Mouse (Mus musculus): ENCODE data around the gene Tmem218. TPM values are rescaled to one million over a fixed set of nuclear protein-coding genes. Genes with fewer than 3 reads are reported as not detected.

The Tmem218 gene
- polyA plus RNA-seq, 1 experiment from 2014 or later: 13.3 TPM

DNA sequence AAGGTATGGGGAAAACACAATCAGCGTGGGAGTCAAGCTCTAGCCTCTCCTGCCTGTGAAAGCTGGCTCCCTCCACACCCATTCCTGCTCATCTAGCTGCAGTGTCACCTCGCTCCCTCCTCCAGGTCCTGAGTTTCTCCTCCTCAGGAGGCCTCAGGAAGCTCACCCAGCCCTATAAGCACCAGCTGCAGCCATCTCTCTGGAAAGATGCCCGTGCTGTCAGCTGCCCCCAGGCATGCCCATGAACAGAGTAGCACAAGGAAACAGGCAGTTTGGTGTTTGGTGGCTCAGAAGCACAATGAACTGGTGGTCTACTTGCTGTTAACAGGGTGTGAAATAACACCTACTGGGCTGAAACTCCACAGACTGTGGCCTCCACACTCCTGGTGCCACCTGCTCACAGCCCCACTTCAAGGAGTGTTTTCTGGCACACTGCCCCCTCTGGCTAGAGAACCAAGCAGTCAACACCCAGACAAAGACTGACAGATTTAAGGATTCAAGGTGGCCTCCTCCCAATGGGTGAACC lies 40.4 kb downstream of the Tmem218 start:
- H3K9ac ChIP-seq: no peak overlapping the region
- H3K4me2 ChIP-seq: no peak overlapping the region
- DNase-seq (no peak), ATAC-seq (ENCODE audit: insufficient read depth) (peak; percentile 32; the same call in 1 of the 2 replicates)
- H3K27me3 ChIP-seq (ENCODE audit: insufficient read depth, low read length): no peaks in the 10 kb centered on the region
- 0 out of 2 replicates have a peak, but pooled peaks have one; percentile 9 for TF ChIP-seq CTCF (IDR thresholded peaks at IDR 0.05; ENCODE audit: low read depth)
- no peaks in the 10 kb centered on the region for H3K36me3 ChIP-seq (ENCODE audit: insufficient read depth)
- no peaks in the 10 kb centered on the region for H3K4me1 ChIP-seq (ENCODE audit: insufficient read depth)
- 38% methylated on average over 3 of the region's 3 CpGs for WGBS
- no peak overlapping the region for H3K27ac ChIP-seq (ENCODE audit: low read depth)
- H3K9me3 ChIP-seq (ENCODE audit: low read depth, low read length): no peaks in the 10 kb centered on the region
- H3K4me3 ChIP-seq (ENCODE audit: low read depth, low read length): no peak overlapping the region

- TF ChIP-seq CTCF (IDR thresholded peaks at IDR 0.05; ENCODE audit: low read depth): no peak
- no peak overlapping the region for H3K27ac ChIP-seq (ENCODE audit: low read depth)
- no peaks in the 10 kb centered on the region for H3K27me3 ChIP-seq (ENCODE audit: insufficient read depth, low read length)
- no peak overlapping the region for H3K4me3 ChIP-seq (ENCODE audit: low read depth, low read length)
- ATAC-seq (ENCODE audit: insufficient read depth): no peak
- H3K9me3 ChIP-seq (ENCODE audit: low read depth, low read length): no peaks in the 10 kb centered on the region
- no peaks in the 10 kb centered on the region for H3K36me3 ChIP-seq (ENCODE audit: insufficient read depth)
- DNase-seq: no peak
- peaks cover 5% of the 10 kb centered on the region; the same call in 1 of the 2 replicates for H3K4me1 ChIP-seq (ENCODE audit: insufficient read depth)
- H3K4me2 ChIP-seq: no peak overlapping the region
- WGBS: 78% methylated on average over 3 of the region's 3 CpGs
- H3K9ac ChIP-seq: no peak overlapping the region
Measured at GRCm38 (mm10) chr9:37249976-37250375, 42.0 kb downstream of the Tmem218 start.

DNA sequence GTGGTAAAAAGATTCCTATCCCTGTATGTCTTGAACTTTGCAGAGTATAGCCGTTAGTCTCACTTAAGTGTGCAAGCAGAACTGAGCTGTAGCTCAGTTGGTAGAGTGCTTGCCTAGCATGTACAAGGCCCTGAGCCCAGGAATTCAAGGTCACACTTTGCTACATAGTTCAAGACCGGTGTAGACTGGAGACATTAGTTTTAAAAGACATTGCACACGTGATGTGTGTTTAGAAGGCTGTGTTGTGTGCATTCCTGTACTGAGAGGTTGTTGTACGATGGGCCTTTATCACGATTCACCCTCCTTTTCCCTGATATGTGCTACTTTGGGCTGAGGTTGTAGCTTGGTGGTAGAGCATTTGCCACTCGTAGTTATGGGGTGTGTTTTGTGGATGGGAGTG lies 42.6 kb downstream of the Tmem218 start:
- H3K9ac ChIP-seq: no peak overlapping the region
- H3K4me2 ChIP-seq: no peak overlapping the region
- ATAC-seq (ENCODE audit: insufficient read depth): no peak
- TF ChIP-seq CTCF (IDR thresholded peaks at IDR 0.05; ENCODE audit: low read depth): no peak
- no peaks in the 10 kb centered on the region for H3K27me3 ChIP-seq (ENCODE audit: insufficient read depth, low read length)
- no peaks in the 10 kb centered on the region for H3K36me3 ChIP-seq (ENCODE audit: insufficient read depth)
- no peak for DNase-seq
- 69% methylated on average over 6 of the region's 6 CpGs for WGBS
- no peak overlapping the region for H3K27ac ChIP-seq (ENCODE audit: low read depth)
- H3K4me3 ChIP-seq (ENCODE audit: low read depth, low read length): no peak overlapping the region
- peaks cover 7% of the 10 kb centered on the region; the same call in 1 of the 2 replicates for H3K4me1 ChIP-seq (ENCODE audit: insufficient read depth)
- H3K9me3 ChIP-seq (ENCODE audit: low read depth, low read length): no peaks in the 10 kb centered on the region

DNA sequence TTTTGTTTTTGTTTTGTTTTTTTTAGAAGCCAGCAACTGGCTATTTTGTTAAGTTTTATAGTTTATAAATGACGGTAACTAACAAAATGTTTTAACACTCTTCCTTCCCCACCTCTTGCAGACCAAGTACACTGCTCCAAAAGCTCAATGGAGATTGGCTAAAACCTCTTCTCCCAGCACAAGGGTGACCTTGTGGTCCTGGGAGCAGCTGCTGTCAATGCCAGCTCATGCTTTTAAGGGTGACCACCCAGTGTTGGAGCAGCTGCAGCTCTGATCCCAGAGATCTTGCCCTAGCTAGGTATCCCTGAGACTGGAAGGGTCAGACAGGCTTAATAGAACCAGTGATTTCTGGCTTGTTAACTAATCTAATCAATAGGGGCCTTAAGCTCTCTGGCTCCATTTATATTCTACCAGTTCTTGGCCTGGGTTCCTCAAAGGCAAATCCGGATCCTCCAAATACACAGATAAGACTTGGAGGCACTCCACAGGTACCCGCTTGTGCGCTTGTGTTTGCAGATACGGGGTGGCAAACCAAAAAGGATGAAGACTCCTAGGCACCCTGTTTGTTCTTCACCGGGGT lies 46.6 kb downstream of the Tmem218 start:
- peaks cover 8% of the 10 kb centered on the region; the same call in 1 of the 2 replicates for H3K4me1 ChIP-seq (ENCODE audit: insufficient read depth)
- no peak for DNase-seq
- H3K4me2 ChIP-seq: peak overlapping the region; percentile 90
- peak; percentile 7; the same call in 1 of the 2 replicates for ATAC-seq (ENCODE audit: insufficient read depth)
- 14% methylated on average over 6 of the region's 6 CpGs for WGBS
- no peak overlapping the region for H3K27ac ChIP-seq (ENCODE audit: low read depth)
- H3K27me3 ChIP-seq (ENCODE audit: insufficient read depth, low read length): no peaks in the 10 kb centered on the region
- peak overlapping the region; percentile 41 for H3K4me3 ChIP-seq (ENCODE audit: low read depth, low read length)
- TF ChIP-seq CTCF (IDR thresholded peaks at IDR 0.05; ENCODE audit: low read depth): no peak
- no peaks in the 10 kb centered on the region for H3K36me3 ChIP-seq (ENCODE audit: insufficient read depth)
- peak overlapping the region; percentile 52 for H3K9ac ChIP-seq
- no peaks in the 10 kb centered on the region for H3K9me3 ChIP-seq (ENCODE audit: low read depth, low read length)

DNA sequence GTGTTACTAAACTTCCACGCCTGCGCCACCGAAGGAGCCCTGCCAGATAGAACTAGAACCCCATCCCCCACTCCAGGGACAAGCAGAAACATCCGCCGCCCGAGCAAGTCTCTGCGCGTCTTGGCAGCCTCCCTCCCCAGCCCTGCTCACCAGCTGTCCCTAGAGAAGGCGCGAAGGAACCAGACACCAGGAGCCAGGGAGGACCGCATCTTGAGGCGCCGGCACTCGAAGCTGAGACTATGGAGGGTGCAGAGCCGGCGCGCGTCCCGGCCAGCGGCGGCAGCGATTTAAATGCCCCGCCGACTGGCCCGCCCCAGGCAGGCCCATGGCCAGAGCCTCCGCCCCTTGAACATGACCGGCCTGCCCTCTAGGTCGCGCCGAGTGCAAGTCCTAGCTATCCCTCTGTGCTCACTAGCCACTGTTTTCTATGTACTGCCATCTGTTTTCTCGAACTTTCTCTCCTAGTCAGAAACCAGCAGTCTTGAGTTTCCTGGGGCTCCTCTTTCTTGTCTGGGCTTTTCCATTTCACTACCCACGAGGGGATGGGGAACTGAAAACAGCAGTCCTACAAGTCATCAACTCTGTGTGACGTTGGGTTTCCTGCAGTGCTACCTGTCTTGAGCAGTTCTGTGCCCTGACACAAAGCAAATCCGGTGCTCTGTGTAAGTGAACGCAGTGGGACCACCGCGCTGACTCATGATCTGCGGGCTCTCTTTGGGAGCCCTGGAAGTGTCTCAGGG lies 47.3 kb downstream of the Tmem218 start, which contains the start of gene Slc37a2:
Slc37a2 (minus strand) TSS at position 590 of the 740 bp plus-strand sequence.
- peaks cover 8% of the 10 kb centered on the region; the same call in 1 of the 2 replicates for H3K4me1 ChIP-seq (ENCODE audit: insufficient read depth)
- H3K4me2 ChIP-seq: peak within 1 kb of the TSS; percentile 90
- H3K36me3 ChIP-seq (ENCODE audit: insufficient read depth): no peaks in the 10 kb centered on the region
- TF ChIP-seq CTCF (IDR thresholded peaks at IDR 0.05; ENCODE audit: low read depth): no peak
- peak within 1 kb of the TSS; percentile 52 for H3K9ac ChIP-seq
- DNase-seq: peak; percentile 83
- WGBS: 2% methylated on average over 38 of the region's 38 CpGs
- ATAC-seq (ENCODE audit: insufficient read depth): peak; percentile 91
- H3K27me3 ChIP-seq (ENCODE audit: insufficient read depth, low read length): no peaks in the 10 kb centered on the region
- no peaks in the 10 kb centered on the region for H3K9me3 ChIP-seq (ENCODE audit: low read depth, low read length)
- H3K27ac ChIP-seq (ENCODE audit: low read depth): no peak within 1 kb of the TSS
- peak within 1 kb of the TSS; percentile 41 for H3K4me3 ChIP-seq (ENCODE audit: low read depth, low read length)

DNA sequence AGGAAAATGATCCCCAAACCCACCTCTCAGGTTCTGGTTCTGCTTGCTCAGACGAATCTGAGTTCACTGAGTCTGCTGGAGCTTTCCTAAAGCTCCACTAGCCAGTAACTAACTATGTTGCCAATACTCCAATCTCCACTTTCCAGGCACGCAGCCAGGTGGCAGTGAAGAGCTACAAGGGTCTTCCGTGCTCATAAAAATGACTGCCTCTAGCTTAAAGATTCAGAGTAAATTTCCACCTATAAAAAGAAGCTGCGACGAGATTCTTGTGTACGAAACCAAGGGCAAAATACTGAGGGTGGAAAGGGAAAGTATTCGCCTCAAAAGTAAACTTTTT lies 47.8 kb downstream of the Tmem218 start:
- no peaks in the 10 kb centered on the region for H3K27me3 ChIP-seq (ENCODE audit: insufficient read depth, low read length)
- H3K4me3 ChIP-seq (ENCODE audit: low read depth, low read length): peak overlapping the region; percentile 41
- H3K4me1 ChIP-seq (ENCODE audit: insufficient read depth): peaks cover 8% of the 10 kb centered on the region; the same call in 1 of the 2 replicates
- H3K9ac ChIP-seq: peak overlapping the region; percentile 52
- peak; percentile 81 for TF ChIP-seq CTCF (IDR thresholded peaks at IDR 0.05; ENCODE audit: low read depth)
- H3K36me3 ChIP-seq (ENCODE audit: insufficient read depth): no peaks in the 10 kb centered on the region
- ATAC-seq (ENCODE audit: insufficient read depth) (peak; percentile 64), DNase-seq (peak; percentile 89)
- no peaks in the 10 kb centered on the region for H3K9me3 ChIP-seq (ENCODE audit: low read depth, low read length)
- peak overlapping the region; percentile 90 for H3K4me2 ChIP-seq
- 28% methylated on average over 7 of the region's 7 CpGs for WGBS
- H3K27ac ChIP-seq (ENCODE audit: low read depth): no peak overlapping the region

DNA sequence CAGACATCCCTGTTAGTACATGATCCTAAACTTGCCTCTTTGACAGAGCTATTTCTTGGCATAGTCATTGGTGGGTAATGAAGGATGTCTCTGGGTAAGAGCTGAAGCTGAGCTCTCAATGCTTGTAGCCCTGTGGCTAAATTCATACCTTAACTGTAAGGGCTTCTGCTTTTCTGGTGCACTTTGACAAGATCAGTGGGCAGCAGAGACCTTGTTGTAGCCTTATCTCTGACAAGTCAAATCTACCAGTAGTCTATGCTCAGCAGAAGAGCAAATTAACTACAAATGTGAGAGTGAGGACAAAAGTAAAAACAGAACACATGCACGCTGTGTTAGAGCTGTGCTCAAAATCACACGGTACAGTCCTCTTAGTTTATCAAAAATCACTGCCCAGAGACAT lies 58.6 kb downstream of the Tmem218 start:
- Histone ChIP-seq H3K4me2 (no peak overlapping the region), H3K9me3 (ENCODE audit: low read depth, low read length) (no peaks in the 10 kb centered on the region), H3K27me3 (ENCODE audit: insufficient read depth, low read length) (no peaks in the 10 kb centered on the region), H3K4me3 (ENCODE audit: low read depth, low read length) (no peak overlapping the region), H3K4me1 (ENCODE audit: insufficient read depth) (no peaks in the 10 kb centered on the region), H3K36me3 (ENCODE audit: insufficient read depth) (no peaks in the 10 kb centered on the region), H3K9ac (no peak overlapping the region), H3K27ac (ENCODE audit: low read depth) (no peak overlapping the region)
- WGBS: 88% methylated on average over 2 of the region's 2 CpGs
- no peak for TF ChIP-seq CTCF (IDR thresholded peaks at IDR 0.05; ENCODE audit: low read depth)
- DNase-seq: no peak
- no peak for ATAC-seq (ENCODE audit: insufficient read depth)

Other genes starting within 250 kb of the Tmem218 start
- 6.7 and 7.1 TPM in 2 replicates for gene Pknox2, start 60.8 kb upstream of the Tmem218 start, polyA plus RNA-seq (2014; fragmentation: Nextera tagmentation; extraction: Ambion mirVana)
- 1.4 and 1.8 TPM in 2 replicates for gene Slc37a2, start 47.5 kb downstream of the Tmem218 start, polyA plus RNA-seq (2014; fragmentation: Nextera tagmentation; extraction: Ambion mirVana)
- gene Ccdc15, start 140.2 kb downstream of the Tmem218 start, polyA plus RNA-seq (2014; fragmentation: Nextera tagmentation; extraction: Ambion mirVana): 7.9 and 8.8 TPM in 2 replicates
- 0.07 TPM in 1 of 2 replicates, not detected in the other for gene Hepacam, start 159.1 kb downstream of the Tmem218 start, polyA plus RNA-seq (2014; fragmentation: Nextera tagmentation; extraction: Ambion mirVana)
- 22.8 and 25.8 TPM in 2 replicates for gene Robo4, start 193.7 kb downstream of the Tmem218 start, polyA plus RNA-seq (2014; fragmentation: Nextera tagmentation; extraction: Ambion mirVana)
- gene Robo3, start 225.0 kb downstream of the Tmem218 start, polyA plus RNA-seq (2014; fragmentation: Nextera tagmentation; extraction: Ambion mirVana): 0.24 and 0.41 TPM in 2 replicates